8 mouse cellular contexts compared by ENCODE assay signal in genomic region chr4:135272640-135273306, GRCm38 (mm10). TPM values are rescaled to one million over a fixed set of nuclear protein-coding genes. Genes with fewer than 3 reads are reported as not detected.
A peak's percentile ranks its signal among the peaks of the same experiment; 100 is the strongest.
DNase-seq lines count a peak whose midpoint lies in the region; ATAC-seq lines count a peak whose summit lies in the region.

Gene Clic4 (minus strand): TSS chr4:135272814.

- peak within 1 kb of the TSS; percentile 80 for H3K4me2 ChIP-seq in hindbrain, embryonic 12.5 days (replicated peaks)

- H3K27ac ChIP-seq in hindbrain, embryonic 12.5 days = peak within 1 kb of the TSS; percentile 97

- peaks cover 27% of the 10 kb centered on the region for H3K27me3 ChIP-seq in hindbrain, embryonic 12.5 days

- H3K9me3 ChIP-seq in hindbrain, embryonic 12.5 days (replicated peaks) = no peaks in the 10 kb centered on the region

- H3K9ac ChIP-seq in hindbrain, embryonic 12.5 days = peak within 1 kb of the TSS; percentile 89

- peak; percentile 98 for ATAC-seq in hindbrain, embryonic 12.5 days (ENCODE audit: low FRiP score)

- 0 out of 2 replicates have a peak, but pooled peaks cover 3% of the 10 kb centered on the region for H3K36me3 ChIP-seq in hindbrain, embryonic 12.5 days

- 1% methylated on average over 51 of the region's 64 CpGs for WGBS in hindbrain, embryonic 12.5 days

- H3K4me3 ChIP-seq in hindbrain, embryonic 12.5 days = peak within 1 kb of the TSS; percentile 92

- peaks cover 32% of the 10 kb centered on the region for H3K4me1 ChIP-seq in hindbrain, embryonic 12.5 days

- DNase-seq in NIH3T3 (ENCODE audit: low read depth) = peak; percentile 99
- DNase-seq in cerebellum, postnatal 10 days = peak; percentile 96 to 98
- peak; percentile 96 to 97 for DNase-seq in frontal cortex, postnatal 10 days (ENCODE audit: low spot score in 2 of 2)
- peak; percentile 95 to 96 for DNase-seq in layer of hippocampus, postnatal 14 days (ENCODE audit: low spot score in 2 of 2)
- peak; percentile 100 for DNase-seq in lung, postnatal 14 days
- DNase-seq in retina, adult 2 months (ENCODE audit: low read depth, low spot score) = peak; percentile 97
- peak; percentile 100 for DNase-seq in thymus, postnatal 36 days

RNA-seq across cellular contexts. Expression of gene Clic4, which starts in this region (rescaled TPM):
- polyA plus RNA-seq in hindbrain, embryonic 12.5 days (2016; fragmentation: Nextera tagmentation; extraction: Ambion mirVana) = 159 TPM in 2 replicates
- 10 to 100 TPM; 37.8 to 40.9 TPM for total RNA-seq in layer of hippocampus, postnatal 14 days (2021)

Comparison
In these comparisons a context has a peak if more than half of its experiments do, and no peak if none do; other contexts are left out.
1. Peak in every context shown above with its lines: DNase-seq, ATAC-seq, H3K4me3 ChIP-seq and H3K27ac ChIP-seq.